Mouse (Mus musculus) liver, embryonic 15.5 days (tissue): ENCODE measurements at regions not wholly inside any gene's neighbourhood (a gene's known extent, or its start where the extent isn't known, plus 50 kb on each side); places are given as distances from the start of the nearest gene placed in this dataset. TPM values are rescaled to one million over a fixed set of nuclear protein-coding genes. Genes with fewer than 3 reads are reported as not detected.

Experiments used
- microRNA-seq: library from miRNA; unstranded; fragments of <30 nt; microRNA quantifications from one replicate; pipeline ENCODE4, GENCODE M21; 2016

Small RNA genes lying in the stretch of these regions (microRNA-seq; reads per million reads assigned to microRNA genes)
- gene Gm44361, result not detected
